Mouse (Mus musculus) bone marrow, adult 2 months (tissue): ENCODE results near the gene Sh3gl3.

Source experiments
- CTCF ChIP-seq: fragments of 200-500 bp; IDR thresholded peaks from 2 replicates; pipeline ENCODE4 v1.5.1; 2011; ENCODE audit warnings: low read length, control low read depth; ENCODE audit not compliant: control insufficient read depth, insufficient read depth
- POLR2A ChIP-seq: fragments of 200-500 bp; IDR thresholded peaks from 2 replicates; pipeline ENCODE4 v1.6.1; 2011; ENCODE audit warnings: low read depth, mild to moderate bottlenecking, control low read depth, low read length, borderline replicate concordance; ENCODE audit not compliant: control insufficient read depth

DNA sequence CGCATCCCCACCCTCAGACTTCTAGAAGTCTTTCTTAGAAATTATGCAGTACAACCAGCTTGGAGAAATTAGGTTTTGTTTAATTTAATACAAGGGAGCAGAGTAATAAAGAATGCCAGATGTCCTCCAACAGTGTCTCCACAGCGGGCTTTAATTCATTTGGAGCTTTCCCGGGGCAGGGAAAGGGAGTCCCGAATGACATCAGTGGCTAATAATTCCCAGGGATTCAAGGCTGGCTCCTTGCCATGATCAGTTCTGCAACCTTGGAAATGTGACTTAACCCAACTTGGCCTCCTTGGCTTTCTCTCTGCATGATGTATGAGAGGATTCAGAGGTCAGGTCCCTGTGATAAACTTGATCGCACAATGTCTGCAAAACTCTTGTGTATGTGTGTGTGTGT is 3.7 kb downstream of the Sh3gl3 start:
- TF ChIP-seq CTCF (no peak), POLR2A (no peak)
